Mouse (Mus musculus) ES-Bruce4 (cell line): ENCODE measurements around the gene Olfr183. TPM values are rescaled to one million over a fixed set of nuclear protein-coding genes. Genes with fewer than 3 reads are reported as not detected.
"Not testable (repeated sequence)": the region's sequence is repeated elsewhere in the genome, so short reads cannot be mapped to it uniquely, and the experiment has no call there.

Source experiments
- H3K27ac ChIP-seq: 2 replicates; pipeline ENCODE4 v1.5.1; 2012; ENCODE audit warnings: low read length, inconsistent platforms; ENCODE audit not compliant: insufficient read depth
- H3K27me3 ChIP-seq: 2 replicates; pipeline ENCODE4 v1.6.1; 2012; ENCODE audit warnings: mild to moderate bottlenecking, low read length, inconsistent platforms; ENCODE audit not compliant: control insufficient read depth, poor library complexity, insufficient read depth, severe bottlenecking
- H3K36me3 ChIP-seq: 2 replicates; pipeline ENCODE4 v1.6.1; 2012; ENCODE audit warnings: inconsistent platforms, mild to moderate bottlenecking, low read length, moderate library complexity; ENCODE audit not compliant: control insufficient read depth, poor library complexity, insufficient read depth, severe bottlenecking
- H3K4me1 ChIP-seq: one replicate; pipeline ENCODE4 v1.8.1; 2011; ENCODE audit warnings: low read length; ENCODE audit not compliant: control insufficient read depth, insufficient read depth
- H3K4me3 ChIP-seq: 2 replicates; pipeline ENCODE4 v1.5.1; 2011; ENCODE audit warnings: low read depth, mild to moderate bottlenecking, low read length
- H3K9ac ChIP-seq: 2 replicates; pipeline ENCODE4 v1.6.1; 2012; ENCODE audit warnings: low read depth, mild to moderate bottlenecking, inconsistent platforms; ENCODE audit not compliant: poor library complexity, severe bottlenecking
- H3K9me3 ChIP-seq: replicated peaks from 2 replicates; pipeline ENCODE4 v1.6.1; 2012; ENCODE audit warnings: mild to moderate bottlenecking, low read length, inconsistent platforms; ENCODE audit not compliant: control insufficient read depth, poor library complexity, insufficient read depth, severe bottlenecking
- CTCF ChIP-seq: IDR thresholded peaks from one replicate; pipeline ENCODE4 v1.8.1; 2011; ENCODE audit warnings: low read depth, low read length
- EP300 ChIP-seq: IDR thresholded peaks from 2 replicates; pipeline ENCODE4 v1.6.1; 2011; ENCODE audit warnings: low read depth, low read length; ENCODE audit not compliant: insufficient read depth
- POLR2A ChIP-seq: IDR thresholded peaks from one replicate; pipeline ENCODE4 v1.8.1; 2011; ENCODE audit warnings: low read length; ENCODE audit not compliant: insufficient read depth
- polyA plus RNA-seq: library from polyadenylated mRNA; stranded (reverse); fragments of >200 nt; gene quantifications from 2 replicates; pipeline ENCODE4 v1.2.4, GENCODE M21; 2011; ENCODE audit warnings: low read depth; ENCODE audit not compliant: missing spikeins, insufficient read depth, insufficient read length

Olfr183 gene
- polyA plus RNA-seq, 1 experiment = not detected

- H3K36me3 ChIP-seq = no peaks in the 10 kb centered on the region
- no peaks in the 10 kb centered on the region for H3K4me1 ChIP-seq
- H3K27ac ChIP-seq = no peak overlapping the region
- no peaks in the 10 kb centered on the region for H3K9me3 ChIP-seq
- no peaks in the 10 kb centered on the region for H3K27me3 ChIP-seq
- no peak overlapping the region for H3K4me3 ChIP-seq
- no peak for TF ChIP-seq POLR2A
- no peak for TF ChIP-seq EP300
- TF ChIP-seq CTCF = no peak
- no peak overlapping the region for H3K9ac ChIP-seq
Measured at GRCm38 (mm10) chr16:59047579-59047978, 52.4 kb downstream of the Olfr183 start.

- Histone ChIP-seq H3K27me3 (no peaks in the 10 kb centered on the region), H3K9me3 (no peaks in the 10 kb centered on the region), H3K9ac (no peak overlapping the region), H3K4me1 (no peaks in the 10 kb centered on the region), H3K27ac (no peak overlapping the region), H3K36me3 (no peaks in the 10 kb centered on the region), H3K4me3 (no peak overlapping the region)
- TF ChIP-seq POLR2A = no peak
- no peak for TF ChIP-seq EP300
- TF ChIP-seq CTCF = no peak
Measured at GRCm38 (mm10) chr16:59048860-59049259, 53.7 kb downstream of the Olfr183 start.

GRCm38 (mm10) chr16:59049286-59049685 is 54.1 kb downstream of the Olfr183 start:
- not testable (repeated sequence) for H3K9me3 ChIP-seq, H3K4me3 ChIP-seq, H3K36me3 ChIP-seq, H3K4me1 ChIP-seq, H3K9ac ChIP-seq, H3K27ac ChIP-seq, H3K27me3 ChIP-seq

Other genes starting within 250 kb of the Olfr183 start
- not detected in 2 replicates for gene Olfr172, start 232.2 kb upstream of the Olfr183 start, polyA plus RNA-seq
- not detected in 2 replicates for gene Olfr173, start 195.1 kb upstream of the Olfr183 start, polyA plus RNA-seq
- not detected in 2 replicates for gene Olfr175-ps1, start 168.6 kb upstream of the Olfr183 start, polyA plus RNA-seq
- not detected in 2 replicates for gene Olfr177, start 120.6 kb upstream of the Olfr183 start, polyA plus RNA-seq
- gene Olfr178, start 103.3 kb upstream of the Olfr183 start, polyA plus RNA-seq = not detected in 2 replicates
- gene Olfr181, start 66.6 kb upstream of the Olfr183 start, polyA plus RNA-seq = not detected in 2 replicates
- gene Olfr180, start 66.0 kb upstream of the Olfr183 start, polyA plus RNA-seq = not detected in 2 replicates
- gene Olfr186, start 34.9 kb downstream of the Olfr183 start, polyA plus RNA-seq = not detected in 2 replicates
- gene Olfr187, start 44.4 kb downstream of the Olfr183 start, polyA plus RNA-seq = not detected in 2 replicates
- not detected in 2 replicates for gene Olfr190, start 82.6 kb downstream of the Olfr183 start, polyA plus RNA-seq
- gene Olfr191, start 94.5 kb downstream of the Olfr183 start, polyA plus RNA-seq = not detected in 2 replicates
- gene Olfr193, start 116.5 kb downstream of the Olfr183 start, polyA plus RNA-seq = not detected in 2 replicates
- gene Olfr194, start 125.7 kb downstream of the Olfr183 start, polyA plus RNA-seq = not detected in 2 replicates
- not detected in 2 replicates for gene Olfr195, start 151.7 kb downstream of the Olfr183 start, polyA plus RNA-seq
- gene Olfr196, start 175.1 kb downstream of the Olfr183 start, polyA plus RNA-seq = not detected in 2 replicates
- gene Olfr198, start 208.2 kb downstream of the Olfr183 start, polyA plus RNA-seq = not detected in 2 replicates
- not detected in 2 replicates for gene Olfr199, start 224.4 kb downstream of the Olfr183 start, polyA plus RNA-seq